Mouse (Mus musculus) spleen, adult 2 months (tissue): ENCODE data around the gene Prmt3.

Source experiments
- CTCF ChIP-seq: fragments of 200-500 bp; IDR thresholded peaks from 2 replicates; pipeline ENCODE4 v1.5.1; 2011; ENCODE audit warnings: mild to moderate bottlenecking, inconsistent platforms; ENCODE audit not compliant: insufficient read depth, insufficient read length, insufficient replicate concordance; ENCODE audit errors: extremely low read depth
- POLR2A ChIP-seq: fragments of 200-500 bp; IDR thresholded peaks from 2 replicates; pipeline ENCODE4 v1.6.1; 2011; ENCODE audit warnings: low read depth, low read length, inconsistent platforms

DNA sequence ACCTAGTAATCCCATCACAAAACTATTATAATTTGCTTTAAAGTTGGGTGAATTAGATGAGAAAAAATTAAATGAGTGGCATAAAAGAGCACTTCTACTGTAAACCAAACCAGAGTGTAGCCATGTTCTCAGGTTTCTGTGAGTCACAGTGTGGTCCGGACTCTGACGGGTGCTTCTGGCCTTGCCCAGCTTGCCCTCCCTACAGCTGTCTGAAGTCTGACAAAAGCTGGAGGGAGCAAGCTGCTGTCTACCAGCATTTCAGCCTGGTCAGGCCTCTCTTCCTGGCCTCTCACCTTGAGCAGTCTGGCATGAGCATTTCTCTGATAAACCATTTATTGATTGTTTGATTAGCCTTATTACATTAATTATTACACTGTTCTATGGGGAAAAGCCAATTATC is 69.8 kb downstream of the Prmt3 start:
- no peak for TF ChIP-seq POLR2A
- TF ChIP-seq CTCF, result no peak
